Mouse (Mus musculus) testis, adult 2 months (tissue): Measurements from ENCODE around the gene Zfp423.

ENCODE experiments used
- CTCF ChIP-seq: fragments of 200-500 bp; IDR thresholded peaks from 2 replicates; pipeline ENCODE4 v1.5.1; 2012; ENCODE audit warnings: low read depth, mild to moderate bottlenecking, inconsistent platforms, low read length, moderate library complexity; ENCODE audit not compliant: control insufficient read depth, insufficient read depth, insufficient replicate concordance
- POLR2A ChIP-seq: fragments of 200-500 bp; IDR thresholded peaks from 2 replicates; pipeline ENCODE4 v1.6.1; 2012; ENCODE audit warnings: low read depth, mild to moderate bottlenecking, inconsistent platforms, low read length, moderate library complexity; ENCODE audit not compliant: control insufficient read depth

DNA sequence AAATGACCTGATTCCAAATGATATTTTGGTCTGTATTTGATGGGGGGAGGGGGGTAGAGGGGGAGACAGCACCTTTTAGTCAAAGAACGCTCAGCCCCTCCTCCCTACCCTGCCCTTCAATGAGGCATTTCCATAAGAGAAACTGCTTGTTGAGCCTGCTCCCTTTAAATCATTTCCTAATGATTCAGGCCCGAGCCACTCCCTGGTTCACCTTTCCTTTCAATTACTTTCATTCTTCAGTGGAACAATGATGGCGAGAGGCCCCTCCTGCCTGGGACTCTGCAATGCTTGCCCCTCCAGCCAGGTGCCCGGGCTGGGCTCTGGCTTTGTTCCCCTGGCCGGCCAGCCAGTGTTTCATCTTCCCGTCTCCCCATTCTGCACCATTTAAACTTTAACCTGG lies 329.7 kb downstream of the Zfp423 start:
- no peak for TF ChIP-seq POLR2A
- no peak for TF ChIP-seq CTCF
